Mouse (Mus musculus): ENCODE data around the gene Mrpl34. TPM values are rescaled to one million over a fixed set of nuclear protein-coding genes. Genes with fewer than 3 reads are reported as not detected.
A peak's percentile ranks its signal among the peaks of the same experiment; 100 is the strongest.
"Not testable (repeated sequence)": the region's sequence is repeated elsewhere in the genome, so short reads cannot be mapped to it uniquely, and the experiment has no call there.

The Mrpl34 gene
- total RNA-seq (2021): 100 to 1,000 TPM; 111 to 124 TPM
- long read RNA-seq, experiment 1, transcript Mrpl34-201 (2 exons, 607 nt): major isoform, 45 of 46 reads
- long read RNA-seq, experiment 1, partial matches to known transcripts: 1 of 46 reads
- long read RNA-seq, experiment 1, other reads (novel, unspliced or antisense): 0 of 46 reads
- long read RNA-seq, experiment 2, transcript Mrpl34-201 (2 exons, 607 nt): major isoform, 69 of 69 reads
- long read RNA-seq, experiment 2, partial matches to known transcripts: 0 of 69 reads
- long read RNA-seq, experiment 2, other reads (novel, unspliced or antisense): 0 of 69 reads

DNA sequence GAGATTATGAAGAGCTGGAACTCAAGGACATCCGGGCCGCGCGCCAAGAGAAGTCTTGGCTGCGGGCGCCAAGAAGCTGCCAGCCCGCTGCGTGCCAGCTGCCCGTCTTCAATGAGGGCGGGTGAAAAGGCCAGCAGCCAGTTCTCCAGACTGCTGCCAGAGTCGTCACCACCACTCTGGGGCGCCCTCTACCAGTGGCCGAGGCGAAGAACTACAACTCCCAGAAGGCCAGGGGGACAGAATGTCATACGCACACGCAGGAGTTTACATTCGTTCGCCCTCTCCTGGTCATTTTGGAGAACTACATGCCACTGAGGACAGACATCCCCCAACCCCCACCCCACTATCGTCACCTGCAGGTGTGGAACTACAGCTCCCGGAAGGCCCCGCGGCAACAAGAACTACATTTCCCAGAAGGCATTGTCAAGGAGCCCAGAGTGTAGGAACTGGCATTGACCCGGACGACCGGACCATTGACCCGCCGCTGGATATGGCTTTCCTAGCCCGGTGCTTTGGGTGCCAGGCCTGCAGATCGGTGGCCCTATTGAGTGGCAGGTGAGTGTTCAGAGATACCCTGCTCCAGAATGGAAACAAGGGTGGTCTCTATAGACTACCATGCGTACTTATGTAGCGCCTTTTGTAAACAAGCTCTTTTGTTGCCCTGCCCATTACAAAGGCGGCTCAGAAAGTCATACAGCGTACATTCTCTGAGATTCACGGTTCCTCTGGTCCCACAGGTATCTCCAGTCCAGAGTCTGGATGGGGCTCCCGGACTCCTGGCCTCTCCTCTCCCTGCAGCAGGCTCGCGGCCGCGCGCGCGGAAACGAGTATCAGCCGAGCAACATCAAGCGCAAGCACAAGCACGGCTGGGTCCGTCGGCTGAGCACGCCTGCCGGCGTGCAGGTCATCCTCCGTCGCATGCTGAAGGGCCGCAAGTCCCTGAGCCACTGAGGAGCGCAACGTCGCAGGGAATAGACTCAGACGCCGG is at the start of gene Mrpl34:
Mrpl34 (plus strand) TSS at position 447 of the 988 bp plus-strand sequence.
- intact Hi-C loops (cut with DNase I): loop anchor here (5.0 kb wide), 3 partner anchors 83 to 193 kb away; partner anchors contain the start of genes Haus8, Myo9b, Nr2f6 and Use1
- DNase-seq: peak; percentile 97 to 98

GRCm38 (mm10) chr8:71422121-71422520 is 42.6 kb upstream of the Mrpl34 start:
- intact Hi-C loops (cut with DNase I): no loop called here
- DNase-seq: no peak

GRCm38 (mm10) chr8:71432935-71433334 is 31.8 kb upstream of the Mrpl34 start:
- intact Hi-C loops (cut with DNase I); DNase-seq: not testable (repeated sequence)

- DNase-seq: no peak
- intact Hi-C loops (cut with DNase I): no loop called here
Measured at GRCm38 (mm10) chr8:71437041-71437440, 27.7 kb upstream of the Mrpl34 start.

DNA sequence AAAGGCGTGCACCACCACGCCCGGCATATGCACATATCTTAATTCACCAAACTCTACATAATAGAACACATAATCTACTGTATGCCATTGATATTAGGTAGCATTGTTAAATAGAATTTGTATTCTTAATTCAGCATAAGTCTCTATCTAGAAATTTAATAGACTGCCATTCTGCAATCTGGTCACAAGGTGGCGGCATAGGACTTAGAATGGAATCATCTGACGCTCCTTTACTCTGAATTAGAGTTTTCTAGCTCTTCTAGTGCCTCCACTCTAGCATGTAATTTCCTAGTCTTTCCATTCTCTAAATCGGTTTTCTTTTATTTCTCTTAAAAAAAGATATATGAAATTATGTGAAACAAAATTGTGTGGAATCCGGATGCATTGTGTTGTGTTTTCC is 23.4 kb upstream of the Mrpl34 start:
- DNase-seq: peak; percentile 62 to 73

DNA sequence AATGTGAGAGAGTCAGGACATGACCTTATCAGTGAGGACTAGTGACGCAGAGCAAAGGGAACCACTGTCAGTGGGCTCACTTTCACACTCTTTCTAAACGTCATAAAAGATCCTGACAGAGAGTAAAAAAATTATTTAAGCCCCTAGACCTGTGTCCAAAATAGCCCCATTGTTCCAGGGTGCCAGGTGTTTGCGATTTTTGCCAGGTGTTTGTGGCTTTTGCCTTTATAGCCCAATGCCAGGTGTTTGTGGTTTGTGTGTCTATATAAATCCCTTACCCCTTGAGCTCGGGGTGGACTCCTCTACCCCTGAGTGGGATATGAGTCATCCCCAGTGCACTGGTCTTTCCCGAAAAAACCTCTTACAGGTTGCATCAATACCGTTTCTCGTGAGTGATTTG is 19.7 kb upstream of the Mrpl34 start:
- DNase-seq: no peak
- intact Hi-C loops (cut with DNase I): no loop called here

More for the DNA sequence above, 23.4 kb upstream of the Mrpl34 start:
- intact Hi-C loops (cut with DNase I): loop anchor here (1.0 to 5.0 kb wide), 3 partner anchors 80 to 221 kb away; partner anchors contain the start of gene Fam129c

DNA sequence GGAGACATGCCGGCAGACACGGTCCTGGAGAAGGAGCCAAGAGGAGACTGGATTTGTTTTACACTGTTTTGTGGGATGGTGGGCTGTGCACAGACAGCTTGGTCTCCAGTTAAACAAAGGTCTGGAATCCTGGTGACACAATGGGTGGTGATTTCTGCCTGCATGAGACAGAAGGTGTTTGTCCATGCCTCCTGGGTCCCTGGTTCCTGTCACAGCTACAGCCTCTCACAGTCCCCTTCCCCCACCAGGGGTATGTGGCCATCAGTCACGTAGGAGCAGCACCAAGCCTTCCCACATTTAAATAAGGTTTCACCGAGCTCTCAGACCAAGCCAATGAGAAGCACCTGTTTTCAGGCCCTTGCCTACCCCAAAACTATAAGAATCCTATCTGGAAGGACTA is 13.4 kb upstream of the Mrpl34 start:
- no peak for DNase-seq
- intact Hi-C loops (cut with DNase I): no loop called here

- no peak for DNase-seq
- intact Hi-C loops (cut with DNase I): no loop called here
Measured at GRCm38 (mm10) chr8:71451777-71452176, 13.0 kb upstream of the Mrpl34 start.

DNA sequence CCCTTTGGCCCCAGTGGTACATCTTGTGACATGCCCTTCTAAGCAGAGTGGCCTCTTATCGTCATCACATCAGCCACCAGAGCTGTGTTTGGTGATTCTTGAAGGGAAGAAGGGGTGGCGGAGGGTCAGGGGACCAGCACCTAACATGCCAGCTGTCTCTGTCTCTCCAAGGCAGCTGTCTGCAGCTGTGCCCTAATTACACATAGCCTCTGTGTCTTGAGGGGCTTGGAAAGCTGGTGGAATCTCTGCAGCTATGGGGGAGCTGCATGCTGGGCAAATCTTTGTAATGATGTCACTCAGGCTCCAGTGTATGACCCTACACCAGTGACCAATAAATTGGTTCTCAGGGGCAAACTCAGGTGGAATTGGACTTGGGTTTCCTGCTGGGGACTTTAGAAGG is 12.1 kb upstream of the Mrpl34 start:
- intact Hi-C loops (cut with DNase I): no loop called here
- DNase-seq: no peak

GRCm38 (mm10) chr8:71454668-71455067 is 10.1 kb upstream of the Mrpl34 start:
- intact Hi-C loops (cut with DNase I): no loop called here
- DNase-seq: no peak

DNA sequence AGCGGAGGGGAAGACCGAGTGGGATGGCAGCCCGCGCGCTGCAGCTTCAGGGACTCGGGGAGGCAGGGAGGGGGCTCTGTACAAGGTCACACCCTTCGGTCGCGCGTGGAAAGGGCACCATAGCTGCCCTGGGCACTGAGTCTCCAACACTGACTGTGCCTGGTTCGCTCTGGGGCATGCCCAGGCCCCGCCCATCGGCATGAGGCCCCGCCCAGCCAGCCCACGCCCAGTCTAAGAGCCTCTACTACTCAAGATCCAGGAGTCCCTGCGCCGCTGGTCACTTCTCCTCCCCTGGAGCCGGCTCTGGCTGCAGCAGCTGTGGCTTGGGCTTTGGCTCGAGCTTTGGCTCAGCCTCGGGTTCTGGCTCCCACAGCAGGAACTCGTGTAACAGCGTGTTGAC is 7.9 kb upstream of the Mrpl34 start:
- DNase-seq: no peak
- intact Hi-C loops (cut with DNase I): no loop called here

DNA sequence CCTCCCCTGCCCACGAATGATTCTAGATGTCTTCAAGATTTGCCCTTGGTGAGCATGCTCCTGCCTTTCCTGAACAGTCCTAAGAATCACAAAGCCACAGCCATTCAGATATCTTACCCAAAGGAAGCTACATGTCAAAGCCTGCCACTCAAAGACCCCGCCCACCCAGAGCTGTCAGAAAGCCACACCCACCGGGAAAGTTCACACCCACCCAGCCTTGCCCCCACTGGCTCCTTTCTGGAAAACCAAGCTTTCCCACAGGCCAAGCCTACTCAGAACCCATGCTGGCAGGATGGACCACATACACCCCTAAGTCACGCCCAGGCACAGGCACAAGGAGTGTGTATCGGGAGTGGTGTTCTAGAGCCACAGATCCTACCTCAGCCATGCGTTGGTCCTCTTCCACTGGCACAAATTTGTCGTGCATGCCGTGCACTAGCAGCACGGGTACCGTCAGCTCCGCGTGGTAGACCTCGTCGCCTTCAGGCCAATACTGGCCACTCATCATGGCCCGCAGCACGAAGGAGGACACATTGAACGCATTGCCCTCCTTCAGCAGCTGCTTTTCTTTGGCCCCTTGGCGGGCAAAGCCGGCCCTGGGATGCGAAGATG is 7.0 kb upstream of the Mrpl34 start:
- DNase-seq: no peak
- intact Hi-C loops (cut with DNase I): no loop called here

- intact Hi-C loops (cut with DNase I): loop anchor here (5.0 kb wide), 3 partner anchors 78 to 188 kb away; partner anchors contain the start of genes Haus8, Myo9b, Nr2f6 and Use1
- no peak for DNase-seq
Measured at GRCm38 (mm10) chr8:71460716-71461115, 4.0 kb upstream of the Mrpl34 start.

GRCm38 (mm10) chr8:71461152-71461840 is 3.5 kb upstream of the Mrpl34 start:
- DNase-seq: no peak

DNA sequence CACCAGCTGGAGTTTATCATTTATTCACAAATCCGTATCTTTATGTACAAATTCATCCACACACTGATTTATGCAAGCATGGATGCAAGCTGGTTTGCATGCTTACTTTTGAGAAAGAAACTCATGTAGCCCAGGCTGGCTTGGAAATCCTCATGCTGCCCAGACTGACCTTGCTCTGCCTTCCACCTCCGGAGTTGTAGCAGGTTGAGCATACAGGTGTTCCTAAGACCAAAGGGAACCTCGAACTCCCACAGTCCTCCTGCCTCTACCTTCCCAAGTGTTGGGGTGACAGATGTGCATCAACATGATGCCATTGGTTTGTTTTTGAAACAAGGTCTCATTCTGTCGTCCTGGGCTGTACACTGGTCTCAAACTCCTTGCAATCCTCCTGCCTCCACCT is 2.6 kb upstream of the Mrpl34 start:
- no peak for DNase-seq
- intact Hi-C loops (cut with DNase I): loop anchor here (2.0 to 5.0 kb wide), 4 partner anchors 19 to 190 kb away; partner anchors contain the start of genes Haus8, Myo9b, Nr2f6 and Use1

More at GRCm38 (mm10) chr8:71461152-71461840, 3.5 kb upstream of the Mrpl34 start:
- intact Hi-C loops (cut with DNase I): loop anchor here (5.0 kb wide), 3 partner anchors 79 to 189 kb away; partner anchors contain the start of genes Haus8, Myo9b, Nr2f6 and Use1

DNA sequence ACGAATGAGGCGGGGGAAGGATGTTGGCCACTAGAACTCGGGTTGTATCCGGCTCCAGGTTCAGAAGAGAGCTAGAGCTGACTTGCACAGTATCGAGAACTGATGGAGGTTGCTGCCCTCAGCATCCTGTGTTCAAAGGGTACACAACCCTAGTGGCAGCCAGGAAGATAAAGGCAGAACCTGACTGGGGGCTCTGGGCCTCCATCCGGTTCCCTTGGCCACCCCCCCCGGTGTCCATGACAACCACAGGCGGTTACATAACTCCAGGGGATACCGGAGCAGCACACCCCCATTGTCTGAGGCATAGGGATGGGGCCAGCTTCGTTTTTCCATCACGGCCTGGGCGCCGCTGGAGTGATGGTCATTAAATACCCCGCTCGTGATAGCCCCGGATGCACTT is 2.0 kb upstream of the Mrpl34 start:
- peak; percentile 45 to 54 for DNase-seq
- intact Hi-C loops (cut with DNase I): loop anchor here (2.0 to 5.0 kb wide), 4 partner anchors 20 to 190 kb away; partner anchors contain the start of genes Haus8, Myo9b, Nr2f6 and Use1

- peak; percentile 98 to 99 for DNase-seq
- intact Hi-C loops (cut with DNase I): loop anchor here (2.0 to 5.0 kb wide), 4 partner anchors 21 to 191 kb away; partner anchors contain the start of genes Haus8, Myo9b, Nr2f6 and Use1
Measured at GRCm38 (mm10) chr8:71463188-71464033, 1.3 kb upstream of the Mrpl34 start, which contains the start of gene Abhd8. Gene Abhd8 (minus strand): TSS chr8:71463655.

DNA sequence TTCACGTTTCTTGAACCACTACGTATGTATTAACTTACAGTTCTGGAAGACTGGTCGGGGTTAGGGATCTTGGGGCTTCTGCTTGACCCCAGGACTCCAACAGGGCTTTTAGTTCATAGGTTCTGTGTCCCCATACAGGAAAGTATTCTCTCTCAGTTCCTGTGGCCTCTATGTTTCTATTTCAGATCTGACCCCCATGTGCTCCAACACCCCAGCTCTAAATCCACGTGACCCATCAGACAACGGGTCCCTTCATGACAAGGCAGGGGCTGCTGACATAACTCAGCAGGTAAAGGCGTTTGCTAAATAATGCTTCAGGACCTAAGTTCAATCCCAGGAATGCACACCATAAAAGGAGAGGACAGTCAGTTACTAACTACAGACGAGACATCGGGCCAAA is 974 bp downstream of the Mrpl34 start:
- intact Hi-C loops (cut with DNase I): no loop called here

GRCm38 (mm10) chr8:71466198-71466597 is 1.4 kb downstream of the Mrpl34 start:
- DNase-seq: no peak
- intact Hi-C loops (cut with DNase I): no loop called here

More for the DNA sequence above, 974 bp downstream of the Mrpl34 start:
- DNase-seq: no peak
